Mouse (Mus musculus) stomach, postnatal 0 days (tissue): ENCODE results near the gene Cst6. TPM values are rescaled to one million over a fixed set of nuclear protein-coding genes. Genes with fewer than 3 reads are reported as not detected.
A peak's percentile ranks its signal among the peaks of the same experiment; 100 is the strongest.
"Not testable (repeated sequence)": the region's sequence is repeated elsewhere in the genome, so short reads cannot be mapped to it uniquely, and the experiment has no call there.

Experiments used
- ATAC-seq: fragments of 200-750 bp; cut with Nextera tagmentation; 2 replicates; pipeline ENCODE4 v1.8.0; 2017; ENCODE audit not compliant: low FRiP score, low TSS enrichment
- DNase-seq: peaks from one replicate; pipeline ENCODE4 v3.0.0-alpha.2; 2016; ENCODE audit warnings: low spot score
- H3K27ac ChIP-seq: fragments of 300-500 bp; sonication (generic); replicated peaks from 2 replicates; pipeline ENCODE4 v1.5.1; 2014; ENCODE audit warnings: mild to moderate bottlenecking, control low read depth
- H3K27me3 ChIP-seq: fragments of 300-500 bp; sonication (generic); 2 replicates; pipeline ENCODE4 v1.6.1; 2014; ENCODE audit warnings: low read length; ENCODE audit not compliant: control insufficient read depth, insufficient read depth
- H3K36me3 ChIP-seq: fragments of 300-500 bp; sonication (generic); 2 replicates; pipeline ENCODE4 v1.6.1; 2014; ENCODE audit warnings: low read length, mixed read lengths; ENCODE audit not compliant: control insufficient read depth, insufficient read depth
- H3K4me1 ChIP-seq: fragments of 300-500 bp; sonication (generic); replicated peaks from 2 replicates; pipeline ENCODE4 v1.6.1; 2014; ENCODE audit warnings: antibody characterized with exemption; ENCODE audit not compliant: control insufficient read depth, insufficient read depth
- H3K4me2 ChIP-seq: fragments of 300-500 bp; sonication (generic); replicated peaks from 2 replicates; pipeline ENCODE4 v1.6.1; 2014; ENCODE audit warnings: low read depth, mild to moderate bottlenecking, control low read depth, moderate library complexity
- H3K4me3 ChIP-seq: fragments of 300-500 bp; sonication (generic); 2 replicates; pipeline ENCODE4 v1.5.1; 2014; ENCODE audit warnings: low read depth, low read length, control low read depth
- H3K9ac ChIP-seq: fragments of 300-500 bp; sonication (generic); 2 replicates; pipeline ENCODE4 v1.6.1; 2014; ENCODE audit warnings: mild to moderate bottlenecking, low read length, control low read depth, mixed read lengths
- H3K9me3 ChIP-seq: fragments of 300-500 bp; sonication (generic); 2 replicates; pipeline ENCODE4 v1.6.1; 2016; ENCODE audit warnings: low read length; ENCODE audit not compliant: control insufficient read depth
- CTCF ChIP-seq: IDR thresholded peaks from 2 replicates; pipeline ENCODE4 v1.5.1; 2016; ENCODE audit warnings: antibody characterized with exemption, low read depth, mild to moderate bottlenecking, moderate library complexity
- EP300 ChIP-seq: optimal IDR thresholded peaks from 2 replicates; pipeline ENCODE3; 2016; ENCODE audit warnings: antibody characterized with exemption
- WGBS: fragments of 180-500 bp; shearing (Covaris S2); extraction: QIAGEN DNeasy Blood & Tissue Kit; methylation state at CpG from one replicate; pipeline ENCODE4 v1.1.7; 2014; 5-methylcytosine and 5-hydroxymethylcytosine counted together
- polyA plus RNA-seq: library from polyadenylated mRNA; unstranded; fragments of >200 nt; fragmentation: Nextera tagmentation; extraction: Ambion mirVana; gene quantifications from 2 replicates; pipeline ENCODE4 v1.2.1, GENCODE M21; 2015

Gene Cst6
- polyA plus RNA-seq = 281 and 316 TPM in 2 replicates

- peak within 1 kb of the TSS; percentile 57 for H3K4me2 ChIP-seq
- H3K4me1 ChIP-seq, H3K27me3 ChIP-seq, ATAC-seq, H3K36me3 ChIP-seq, H3K9me3 ChIP-seq, DNase-seq: not testable (repeated sequence)
- WGBS = 59% methylated on average over 6 of the region's 6 CpGs
- peak within 1 kb of the TSS; percentile 31 for H3K4me3 ChIP-seq
- peak within 1 kb of the TSS; percentile 45; the same call in 1 of the 2 replicates for H3K27ac ChIP-seq
- peak within 1 kb of the TSS; percentile 56 for H3K9ac ChIP-seq
These were observed at the start of gene Cst6 for GRCm38 (mm10) chr19:5349502-5349873. TSS of gene Cst6 (minus strand) at chr19:5349574.

DNA sequence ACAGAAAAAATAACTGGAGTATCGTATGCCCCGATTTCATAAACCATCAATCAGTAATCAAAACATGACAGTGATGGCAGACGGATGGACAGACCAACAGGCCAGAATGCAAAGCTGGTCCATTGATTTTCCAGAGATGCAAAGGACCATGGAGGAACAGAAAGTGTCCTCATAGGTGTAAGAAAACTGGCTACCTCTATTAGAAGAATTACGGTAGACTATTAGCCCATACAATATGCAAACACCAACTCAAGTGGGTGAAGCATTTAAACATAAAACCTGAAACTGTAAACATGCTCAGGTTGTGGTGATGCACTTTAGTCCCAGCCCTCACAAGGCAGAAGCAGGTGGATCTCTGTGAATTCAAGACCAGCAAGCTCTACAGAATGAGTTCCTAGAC, 46.0 kb upstream of the Cst6 start:
- Histone ChIP-seq H3K4me3 (no peak overlapping the region), H3K4me1 (no peaks in the 10 kb centered on the region), H3K9ac (no peak overlapping the region), H3K27me3 (no peaks in the 10 kb centered on the region), H3K36me3 (no peaks in the 10 kb centered on the region), H3K9me3 (no peaks in the 10 kb centered on the region), H3K27ac (no peak overlapping the region), H3K4me2 (no peak overlapping the region)
- DNase-seq (no peak), ATAC-seq (no peak)
- TF ChIP-seq CTCF (no peak), EP300 (no peak)
- 61% methylated on average over 4 of the region's 4 CpGs for WGBS

GRCm38 (mm10) chr19:5394168-5394567, 44.8 kb upstream of the Cst6 start:
- ATAC-seq = no peak
- no peak for DNase-seq
- Histone ChIP-seq H3K9me3 (no peaks in the 10 kb centered on the region), H3K4me2 (no peak overlapping the region), H3K9ac (no peak overlapping the region), H3K27me3 (no peaks in the 10 kb centered on the region), H3K36me3 (no peaks in the 10 kb centered on the region), H3K4me1 (peaks cover 7% of the 10 kb centered on the region; the same call in 1 of the 2 replicates), H3K27ac (no peak overlapping the region), H3K4me3 (no peak overlapping the region)
- WGBS = 49% methylated on average over 10 of the region's 10 CpGs
- TF ChIP-seq EP300 = no peak
- no peak for TF ChIP-seq CTCF

GRCm38 (mm10) chr19:5392892-5393291, 43.5 kb upstream of the Cst6 start:
- DNase-seq (peak; percentile 63), ATAC-seq (no peak)
- no peak overlapping the region for H3K9ac ChIP-seq
- no peaks in the 10 kb centered on the region for H3K9me3 ChIP-seq
- H3K27me3 ChIP-seq = no peaks in the 10 kb centered on the region
- H3K4me2 ChIP-seq = no peak overlapping the region
- no peaks in the 10 kb centered on the region for H3K36me3 ChIP-seq
- H3K4me1 ChIP-seq = peaks cover 7% of the 10 kb centered on the region; the same call in 1 of the 2 replicates
- H3K4me3 ChIP-seq = no peak overlapping the region
- WGBS = 34% methylated on average over 4 of the region's 4 CpGs
- no peak overlapping the region for H3K27ac ChIP-seq
- TF ChIP-seq EP300 (no peak), CTCF (no peak)

DNA sequence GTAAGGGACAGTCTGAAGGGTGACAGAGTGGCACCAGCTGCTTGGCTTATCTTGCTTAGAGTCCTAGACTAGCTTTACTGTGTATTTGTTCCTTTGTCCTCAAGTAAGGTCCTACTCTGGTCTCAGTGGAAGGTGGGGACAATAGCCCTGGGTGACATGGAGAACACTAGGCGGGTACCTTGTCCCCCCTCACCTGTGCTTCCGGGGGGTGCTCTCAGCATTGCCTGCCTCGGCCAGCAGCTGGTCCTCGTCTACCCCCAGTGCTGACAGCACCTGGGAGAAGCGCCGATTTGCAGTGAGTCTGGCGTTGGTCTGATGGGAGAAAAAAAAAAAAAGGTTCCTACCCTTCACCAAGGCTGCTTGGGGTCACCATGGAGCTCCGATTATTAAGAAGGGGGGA, 41.0 kb upstream of the Cst6 start:
- no peak; the same call in 1 of the 2 replicates for ATAC-seq
- no peak for TF ChIP-seq CTCF
- TF ChIP-seq EP300 = no peak
- 53% methylated on average over 8 of the region's 8 CpGs for WGBS
- Histone ChIP-seq H3K4me1 (peaks cover 9% of the 10 kb centered on the region; the same call in 1 of the 2 replicates), H3K4me2 (peak overlapping the region; percentile 73), H3K27ac (peak overlapping the region; percentile 90), H3K9ac (no peak overlapping the region; the same call in 1 of the 2 replicates), H3K9me3 (no peaks in the 10 kb centered on the region), H3K36me3 (no peaks in the 10 kb centered on the region), H3K4me3 (peak overlapping the region; percentile 91), H3K27me3 (no peaks in the 10 kb centered on the region)
- no peak for DNase-seq

DNA sequence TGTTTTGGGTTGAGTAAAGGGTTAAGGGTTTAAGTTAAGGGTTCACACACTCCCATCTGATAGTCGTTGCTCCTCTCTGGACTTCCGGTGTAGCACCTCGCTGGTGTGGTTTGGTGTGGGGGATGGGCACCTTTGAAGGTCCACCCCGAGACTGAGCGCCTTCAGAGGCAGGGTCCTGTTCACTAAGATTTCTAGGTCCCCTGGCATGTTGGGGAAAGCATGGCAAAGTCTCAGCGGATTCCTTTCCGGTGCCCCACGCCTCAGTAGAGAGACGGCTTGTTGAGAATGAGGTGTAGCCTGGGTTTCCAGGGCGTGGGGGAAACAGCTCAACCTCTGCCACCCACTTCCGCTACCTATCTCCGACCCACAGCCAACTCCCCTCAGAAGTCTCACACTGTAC, 40.3 kb upstream of the Cst6 start:
- Histone ChIP-seq H3K4me2 (peak overlapping the region; percentile 73), H3K9me3 (no peaks in the 10 kb centered on the region), H3K36me3 (no peaks in the 10 kb centered on the region), H3K27ac (peak overlapping the region; percentile 90), H3K27me3 (no peaks in the 10 kb centered on the region), H3K4me1 (peaks cover 9% of the 10 kb centered on the region; the same call in 1 of the 2 replicates), H3K9ac (peak overlapping the region; percentile 59), H3K4me3 (peak overlapping the region; percentile 91)
- WGBS = 15% methylated on average over 12 of the region's 12 CpGs
- ATAC-seq (peak; percentile 46; the same call in 1 of the 2 replicates), DNase-seq (peak; percentile 58)
- TF ChIP-seq CTCF (no peak; the same call in 1 of the 2 replicates), EP300 (no peak)
